Mouse (Mus musculus) right cerebral cortex, postnatal 10 days (tissue): ENCODE results near the gene Syt1.

Experiments used
- DNase-seq, 2 experiments: peaks; one replicate each; pipeline ENCODE4 v3.0.0; 2021; ENCODE audit warnings: low spot score in 2 of 2

The Syt1 gene

GRCm38 (mm10) chr10:108580786-108581420 is 429.9 kb downstream of the Syt1 start:
- peak; percentile 48 to 64 for DNase-seq

- no peak for DNase-seq
Observed at GRCm38 (mm10) chr10:108579396-108579795, 431.4 kb downstream of the Syt1 start.

DNA sequence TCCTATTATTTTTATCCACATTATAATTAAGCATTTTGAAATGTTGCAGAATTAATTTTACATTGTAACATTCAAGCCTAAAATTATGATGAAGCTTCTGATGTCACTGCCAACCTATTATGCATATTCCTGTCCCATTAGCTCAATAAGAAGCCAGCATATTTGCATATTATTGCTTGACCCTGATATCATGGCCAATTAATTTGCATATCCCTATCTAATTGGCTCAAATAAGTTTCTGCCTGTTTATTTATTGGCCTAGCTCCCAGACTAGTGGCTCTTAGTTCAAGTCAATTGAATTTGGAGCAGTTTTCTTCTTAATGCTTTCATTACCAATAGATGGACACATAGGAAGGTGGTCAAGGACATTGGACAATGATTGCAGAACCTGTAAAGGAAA is 433.2 kb downstream of the Syt1 start:
- no peak for DNase-seq

- no peak for DNase-seq
Observed at GRCm38 (mm10) chr10:108572764-108573163, 438.0 kb downstream of the Syt1 start.

DNA sequence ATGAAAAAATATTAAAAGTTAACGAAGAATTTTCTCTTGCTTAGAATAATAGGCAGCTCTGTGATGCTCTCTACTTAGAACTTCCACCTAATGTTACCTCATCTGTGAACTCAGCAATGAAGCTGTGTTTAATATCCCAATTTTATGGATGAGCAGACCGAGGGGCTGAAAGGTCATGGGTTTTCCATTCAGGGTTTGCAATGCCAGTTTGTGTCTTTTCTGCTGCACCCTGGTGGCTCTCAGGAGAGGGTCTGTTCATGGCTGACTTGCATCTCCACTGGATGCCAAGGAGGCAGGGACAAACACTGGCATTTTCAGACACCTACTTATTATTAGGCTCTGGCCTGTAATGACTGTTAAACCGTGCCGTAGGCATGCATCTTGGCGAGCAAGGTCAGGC is 439.7 kb downstream of the Syt1 start:
- DNase-seq: no peak

DNA sequence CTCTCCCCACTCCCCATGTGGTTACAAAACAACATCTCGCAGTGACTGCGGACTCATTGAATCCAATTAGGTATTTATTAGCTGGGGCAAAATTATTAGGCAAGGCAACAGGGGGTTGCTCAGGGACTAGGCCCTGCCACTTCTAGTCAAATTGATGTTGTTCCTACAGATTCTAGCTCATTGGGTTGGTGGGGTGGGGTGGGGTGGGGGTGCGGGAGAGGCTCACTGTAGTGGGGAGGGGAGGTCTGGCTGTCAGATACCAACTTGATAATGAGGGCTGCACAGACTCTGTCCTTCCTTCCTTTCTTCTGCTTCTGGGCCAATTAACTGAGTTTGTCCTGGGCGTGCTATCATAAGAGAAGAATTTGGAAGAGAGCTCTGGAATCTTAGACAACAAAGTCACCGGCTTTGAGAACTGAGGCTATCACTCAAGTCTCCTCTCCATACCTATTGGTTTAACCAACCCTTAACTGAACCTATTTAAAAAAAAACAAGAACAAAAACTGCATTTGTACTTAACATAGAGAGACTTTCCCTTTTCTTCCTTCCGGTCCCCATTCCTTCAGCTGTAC is 441.1 kb downstream of the Syt1 start:
- no peak for DNase-seq

DNA sequence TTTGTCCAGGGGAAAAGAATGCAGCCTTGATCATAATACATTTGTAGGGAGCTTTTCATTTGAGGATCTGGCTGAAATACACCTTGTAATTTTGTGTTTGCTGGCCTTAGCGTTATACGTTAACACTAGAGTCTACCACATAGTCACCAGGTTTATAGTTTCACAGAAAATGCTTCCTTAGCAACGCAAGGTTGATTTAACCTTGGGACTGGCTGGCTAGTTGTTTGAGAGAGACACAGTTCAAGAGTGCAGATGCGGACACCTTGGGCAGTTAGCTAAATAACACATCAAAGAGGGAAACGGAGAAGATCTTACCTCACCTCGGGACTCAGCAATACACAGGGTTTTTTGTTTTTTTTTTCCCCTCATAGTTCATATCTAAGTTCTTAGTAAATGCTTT is 441.9 kb downstream of the Syt1 start:
- no peak for DNase-seq

DNA sequence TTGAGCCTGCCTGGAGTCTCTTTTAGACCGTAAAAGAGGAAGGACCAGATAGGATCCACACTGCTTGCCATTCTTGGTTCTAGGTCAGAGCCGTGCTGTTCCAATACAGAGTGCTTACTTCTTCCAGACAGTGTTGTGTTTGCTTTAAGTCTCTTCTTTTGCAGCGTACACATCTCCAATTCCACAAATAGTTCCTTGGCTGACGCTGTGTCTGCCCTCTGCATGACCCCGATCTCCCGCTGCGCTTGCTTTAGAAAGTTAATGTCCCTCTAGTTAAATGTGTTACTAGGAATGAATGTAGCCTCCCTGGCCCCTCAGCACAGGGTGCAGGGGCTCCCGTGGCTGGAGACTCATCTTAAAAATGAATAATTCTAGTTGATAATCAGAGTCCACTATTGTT is 442.6 kb downstream of the Syt1 start:
- no peak for DNase-seq

DNA sequence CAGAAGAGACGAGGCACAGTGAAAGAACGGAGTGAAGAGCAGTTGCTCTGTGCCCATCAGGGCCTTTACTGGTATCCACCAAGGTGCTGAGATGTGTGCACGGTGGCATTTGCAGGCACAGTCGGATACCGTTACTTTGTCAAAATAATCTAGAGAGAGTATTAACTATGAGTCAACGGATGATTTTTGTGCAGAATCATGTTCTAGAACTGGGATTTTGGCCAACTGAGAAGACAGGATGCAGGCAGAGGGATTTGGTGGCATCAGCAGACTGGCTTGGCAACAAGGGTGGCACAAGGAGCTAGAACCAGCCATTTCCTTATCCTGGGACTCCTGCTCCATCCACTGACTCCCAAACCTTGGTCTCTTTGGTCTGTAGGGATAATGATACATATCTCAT is 443.3 kb downstream of the Syt1 start:
- DNase-seq: no peak

GRCm38 (mm10) chr10:108559607-108559908 is 451.2 kb downstream of the Syt1 start:
- DNase-seq: no peak

GRCm38 (mm10) chr10:108558812-108559606 is 451.8 kb downstream of the Syt1 start:
- no peak for DNase-seq

DNA sequence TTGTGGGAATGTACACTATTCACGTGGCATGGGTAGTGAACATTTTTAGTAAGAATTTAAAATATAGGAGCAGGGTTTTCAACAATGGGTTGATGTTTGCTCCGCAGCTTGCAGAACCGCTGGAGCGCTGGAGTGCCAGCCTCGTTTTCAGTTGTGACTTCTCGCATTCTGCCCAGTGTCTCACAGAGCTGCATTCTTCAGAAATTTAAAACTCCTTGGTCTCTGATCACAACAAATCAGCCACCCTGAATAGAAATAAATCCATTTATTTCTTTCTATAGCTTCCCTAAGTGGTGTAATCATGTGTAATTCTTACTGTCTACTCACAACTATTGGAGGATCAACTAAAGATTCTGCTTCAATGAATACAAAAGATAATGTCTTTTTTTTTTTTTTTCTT is 458.2 kb downstream of the Syt1 start:
- no peak for DNase-seq

DNA sequence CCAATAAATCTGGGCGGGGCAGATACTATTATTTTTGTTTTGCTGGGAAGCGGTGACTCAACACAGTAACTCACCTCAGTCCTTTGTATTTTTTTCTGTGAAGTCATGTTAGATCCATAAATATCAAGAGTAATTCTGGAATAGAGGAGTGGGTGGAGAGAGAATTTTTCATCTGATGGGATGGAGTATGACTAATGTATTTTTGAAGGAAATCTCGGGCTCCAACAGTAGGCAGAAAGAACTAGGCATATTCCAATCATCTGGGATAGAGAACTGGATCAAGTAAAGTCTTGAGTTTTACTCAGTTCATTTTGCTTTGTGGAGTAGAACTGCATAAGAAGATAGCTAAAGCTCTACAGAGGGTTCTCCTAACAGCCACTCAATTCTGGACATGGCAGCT is 465.1 kb downstream of the Syt1 start:
- no peak for DNase-seq

DNA sequence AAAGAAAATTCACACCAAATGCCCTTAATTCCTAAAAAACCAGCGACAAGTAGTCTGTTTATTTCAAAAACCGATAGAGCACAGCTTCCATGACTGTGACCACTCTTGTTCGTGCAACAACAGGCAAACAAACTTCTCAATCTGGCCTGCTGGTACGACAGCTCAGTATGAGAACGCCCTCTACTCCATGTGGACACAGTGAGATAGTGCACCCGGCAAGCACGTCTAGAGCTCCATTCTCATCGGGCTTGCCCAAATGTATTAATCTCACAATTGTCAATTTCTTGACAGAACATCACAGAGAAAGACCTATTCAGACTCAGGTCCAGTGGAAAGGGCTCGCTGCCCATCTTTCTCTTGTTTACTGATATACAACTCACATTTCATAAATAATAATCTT is 469.2 kb downstream of the Syt1 start:
- no peak for DNase-seq

DNA sequence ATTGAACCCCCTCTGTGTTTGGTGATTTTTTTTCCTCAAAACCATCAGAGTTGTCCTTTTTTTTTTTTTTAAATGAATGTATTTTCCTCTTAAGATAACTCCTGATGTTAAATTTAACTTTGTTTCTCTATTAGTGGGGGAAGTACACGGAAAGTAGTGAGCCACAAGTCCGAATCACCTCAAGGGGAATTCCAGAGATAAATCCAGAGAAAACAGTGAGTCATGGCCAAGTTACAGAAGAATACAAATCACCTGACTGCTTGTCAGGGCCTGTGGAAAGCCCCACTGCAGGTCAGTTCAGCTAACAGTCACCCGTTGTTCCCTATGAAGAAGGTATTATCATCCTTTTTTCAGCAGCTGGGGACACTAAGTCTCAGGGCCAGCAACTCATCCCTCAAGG is 472.2 kb downstream of the Syt1 start:
- no peak for DNase-seq

- peak in 1 of 2 experiments; percentile 48 for DNase-seq
Observed at GRCm38 (mm10) chr10:108537641-108538040, 473.1 kb downstream of the Syt1 start.

DNA sequence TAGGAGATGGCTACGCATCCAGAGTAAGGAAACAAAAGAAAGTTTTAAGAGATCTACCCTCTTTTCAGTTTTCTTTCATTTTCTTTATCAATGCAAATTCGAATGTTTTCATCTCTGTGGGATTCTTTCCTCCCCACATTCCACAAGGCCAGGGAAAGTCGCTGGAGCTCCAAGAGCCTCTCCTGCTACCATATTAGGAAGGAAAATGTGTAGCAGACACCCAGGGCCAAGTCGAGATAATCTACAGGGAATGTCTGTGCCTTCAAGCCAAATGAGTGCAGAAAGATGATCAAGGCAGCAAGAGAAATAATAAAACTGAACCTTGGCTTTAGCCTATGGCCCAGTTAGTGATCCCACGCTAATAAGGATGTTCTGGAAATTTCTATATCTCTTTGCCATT is 474.9 kb downstream of the Syt1 start:
- no peak for DNase-seq

GRCm38 (mm10) chr10:108534112-108534511 is 476.7 kb downstream of the Syt1 start:
- DNase-seq: no peak

DNA sequence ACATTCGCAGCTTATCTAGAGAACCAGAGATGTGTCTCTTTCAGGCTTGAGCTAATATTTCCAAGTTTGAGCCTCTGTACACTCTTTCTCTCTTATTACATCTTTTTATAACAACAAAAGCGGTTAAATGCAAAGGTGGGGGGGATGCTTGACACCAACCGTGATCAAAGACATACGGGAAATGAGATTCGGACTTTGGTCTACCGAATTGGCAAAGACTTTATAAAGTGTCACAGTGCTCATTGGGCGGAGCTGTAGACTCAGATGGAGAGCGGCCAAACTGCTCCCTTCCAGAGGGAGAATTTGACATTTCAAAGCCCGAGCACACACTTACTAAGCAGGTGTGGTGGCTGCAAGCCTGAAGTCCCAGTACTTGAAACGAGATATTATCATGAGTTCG is 477.9 kb downstream of the Syt1 start:
- no peak for DNase-seq

DNA sequence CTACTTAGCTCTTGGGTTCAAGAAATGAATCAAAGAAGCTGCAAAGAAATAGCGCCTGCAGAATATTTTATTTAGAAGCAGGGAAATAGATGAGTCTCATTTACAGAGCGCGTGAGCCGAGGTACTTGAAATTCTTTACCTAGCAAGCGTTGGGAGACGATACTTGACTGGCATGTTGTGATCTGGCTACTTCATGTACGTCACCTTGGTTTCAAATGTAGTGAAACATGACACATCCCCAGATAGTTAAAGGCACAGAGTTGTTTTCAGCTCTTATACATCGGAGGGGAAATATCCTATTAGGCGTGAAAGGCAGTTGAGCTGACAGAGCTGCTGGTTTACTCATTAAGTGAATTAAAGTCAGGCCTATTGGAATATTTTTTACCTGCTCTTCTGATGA is 478.5 kb downstream of the Syt1 start:
- no peak for DNase-seq

DNA sequence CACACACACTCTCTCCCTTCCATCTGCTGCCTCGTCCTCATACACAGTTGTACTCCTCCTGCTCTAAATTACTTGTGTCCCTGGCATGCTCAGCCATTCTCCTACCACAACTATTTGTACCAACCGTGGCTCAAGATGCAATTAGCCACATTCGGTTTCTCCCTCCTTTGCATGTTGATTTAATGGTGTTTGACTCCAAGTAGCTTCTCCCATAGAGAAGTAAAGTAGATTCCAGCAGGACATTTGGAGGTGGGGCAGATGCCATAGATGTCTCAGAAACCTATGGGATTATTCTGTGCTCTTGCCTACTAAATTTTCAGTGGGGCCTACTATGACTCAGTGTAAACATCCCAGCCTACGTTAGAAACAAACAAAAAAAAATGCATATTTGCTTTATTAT is 479.1 kb downstream of the Syt1 start:
- DNase-seq: no peak

DNA sequence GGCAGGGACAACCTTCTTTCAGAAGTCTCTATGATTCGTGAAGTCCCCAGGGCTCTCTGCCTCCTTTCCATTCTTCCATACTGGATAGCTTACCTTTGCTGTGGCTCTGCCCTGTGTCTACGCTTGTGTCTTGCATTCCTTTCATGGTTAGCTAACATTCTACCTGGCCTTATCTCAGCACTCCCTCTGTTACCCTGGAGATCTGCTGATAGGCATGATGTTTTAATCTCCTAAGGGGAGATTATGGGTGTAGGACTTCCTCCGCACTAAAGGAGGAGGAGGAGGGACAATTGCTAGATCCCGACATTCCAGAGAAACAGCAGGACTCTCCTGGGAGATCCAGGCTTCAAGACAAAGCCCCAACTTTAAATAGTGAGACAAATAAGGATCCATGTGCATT is 479.7 kb downstream of the Syt1 start:
- no peak for DNase-seq

- no peak for DNase-seq
Observed at GRCm38 (mm10) chr10:108528338-108528737, 482.4 kb downstream of the Syt1 start.
